Mouse (Mus musculus) kidney, adult 2 months (tissue): ENCODE measurements around the gene Snx20.

ENCODE experiments used
- CTCF ChIP-seq: fragments of 200-500 bp; conservative IDR thresholded peaks from 2 replicates; pipeline ENCODE4 v1.5.1; 2011; ENCODE audit warnings: low read depth, mild to moderate bottlenecking, control low read depth, low read length, moderate library complexity, mixed read lengths; ENCODE audit not compliant: insufficient read depth, insufficient read length
- POLR2A ChIP-seq: fragments of 200-500 bp; IDR thresholded peaks from one replicate; pipeline ENCODE4 v1.6.1; 2011; ENCODE audit warnings: low read depth, low read length, control low read depth

DNA sequence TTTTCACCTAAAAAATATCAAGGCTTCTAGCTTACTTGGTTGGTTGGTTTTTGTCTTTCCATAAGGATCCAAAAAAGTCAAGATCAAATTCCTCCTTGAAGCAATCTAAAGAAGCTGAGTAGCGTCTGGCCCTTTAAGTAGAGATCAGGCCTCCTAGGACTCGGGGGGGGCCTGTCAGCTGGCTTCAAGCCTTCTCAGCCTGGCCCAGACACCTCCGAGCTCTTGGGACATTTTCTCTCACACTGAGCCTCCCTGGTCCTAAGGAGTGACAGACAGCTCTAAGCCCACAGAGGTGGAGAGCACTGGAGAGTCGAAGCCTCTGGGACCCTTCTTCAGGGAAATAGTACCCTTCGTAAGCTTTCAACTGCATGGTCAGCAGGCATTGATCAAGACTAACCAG lies 37.4 kb downstream of the Snx20 start:
- TF ChIP-seq POLR2A = no peak
- TF ChIP-seq CTCF = no peak
